Mouse (Mus musculus) hindbrain, embryonic 12.5 days (tissue): ENCODE data around the gene Bcl2l13. TPM values are rescaled to one million over a fixed set of nuclear protein-coding genes. Genes with fewer than 3 reads are reported as not detected.

Experiments used
- ATAC-seq: fragments of 200-750 bp; cut with Nextera tagmentation; 2 replicates; pipeline ENCODE4 v1.8.0; 2017; ENCODE audit warnings: moderate TSS enrichment; ENCODE audit not compliant: low FRiP score
- H3K27ac ChIP-seq: fragments of 300-500 bp; sonication (generic); 2 replicates; pipeline ENCODE4 v1.5.1; 2016; ENCODE audit warnings: mild to moderate bottlenecking
- H3K27me3 ChIP-seq: fragments of 300-500 bp; sonication (generic); 2 replicates; pipeline ENCODE4 v1.6.1; 2016; ENCODE audit warnings: mild to moderate bottlenecking
- H3K36me3 ChIP-seq: fragments of 300-500 bp; sonication (generic); 2 replicates; pipeline ENCODE4 v1.6.1; 2016; ENCODE audit warnings: mild to moderate bottlenecking
- H3K4me1 ChIP-seq: fragments of 300-500 bp; sonication (generic); 2 replicates; pipeline ENCODE4 v1.6.1; 2016
- H3K4me2 ChIP-seq: fragments of 300-500 bp; sonication (generic); replicated peaks from 2 replicates; pipeline ENCODE4 v1.6.1; 2016; ENCODE audit warnings: mild to moderate bottlenecking
- H3K4me3 ChIP-seq: fragments of 300-500 bp; sonication (generic); 2 replicates; pipeline ENCODE4 v1.5.1; 2016; ENCODE audit warnings: mild to moderate bottlenecking
- H3K9ac ChIP-seq: fragments of 300-500 bp; sonication (generic); 2 replicates; pipeline ENCODE4 v1.6.1; 2016; ENCODE audit warnings: mild to moderate bottlenecking, moderate library complexity
- H3K9me3 ChIP-seq: fragments of 300-500 bp; sonication (generic); replicated peaks from 2 replicates; pipeline ENCODE4 v1.6.1; 2016; ENCODE audit warnings: mild to moderate bottlenecking
- WGBS: fragments of 180-500 bp; shearing (Covaris S2); methylation state at CpG from one replicate; pipeline ENCODE4 v1.1.7; 2016; 5-methylcytosine and 5-hydroxymethylcytosine counted together
- polyA plus RNA-seq: library from polyadenylated mRNA; unstranded; fragments of >200 nt; fragmentation: Nextera tagmentation; extraction: Ambion mirVana; gene quantifications from 2 replicates; pipeline ENCODE4 v1.2.1, GENCODE M21; 2016

Bcl2l13 gene
- polyA plus RNA-seq, 1 experiment from 2014 or later = 38.2 TPM

DNA sequence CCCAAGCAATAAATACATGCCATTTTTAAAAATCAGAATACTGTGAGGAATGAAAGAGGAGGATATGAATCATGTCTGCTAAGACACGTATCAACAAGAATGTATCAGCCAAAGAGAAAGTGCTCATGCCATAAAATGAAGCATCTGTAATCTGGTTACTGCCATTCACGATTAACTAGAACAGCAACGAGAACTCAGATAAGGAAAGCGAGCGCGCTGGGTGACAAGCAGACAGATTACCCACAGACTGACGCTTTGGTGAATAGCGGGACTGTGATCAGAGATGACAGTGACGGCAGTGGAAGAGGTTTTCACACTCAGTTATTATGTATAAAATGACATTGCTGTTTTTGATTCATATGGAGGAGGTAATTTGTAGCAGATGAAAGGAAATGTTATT, 37.9 kb downstream of the Bcl2l13 start:
- Histone ChIP-seq H3K4me2 (no peak overlapping the region), H3K27ac (no peak overlapping the region), H3K9me3 (no peaks in the 10 kb centered on the region), H3K4me3 (no peak overlapping the region), H3K36me3 (peaks cover 28% of the 10 kb centered on the region), H3K27me3 (no peaks in the 10 kb centered on the region), H3K9ac (no peak overlapping the region), H3K4me1 (no peaks in the 10 kb centered on the region)
- WGBS = 78% methylated on average over 9 of the region's 9 CpGs
- no peak for ATAC-seq

GRCm38 (mm10) chr6:120879046-120879445, 43.0 kb downstream of the Bcl2l13 start:
- H3K9ac ChIP-seq = no peak overlapping the region
- 82% methylated on average over 5 of the region's 5 CpGs for WGBS
- H3K27ac ChIP-seq = no peak overlapping the region
- peaks cover 42% of the 10 kb centered on the region for H3K36me3 ChIP-seq
- H3K4me3 ChIP-seq = no peak overlapping the region
- no peaks in the 10 kb centered on the region for H3K27me3 ChIP-seq
- H3K9me3 ChIP-seq = peaks cover 6% of the 10 kb centered on the region; the same call in 1 of the 2 replicates
- H3K4me1 ChIP-seq = no peaks in the 10 kb centered on the region
- no peak overlapping the region for H3K4me2 ChIP-seq
- no peak for ATAC-seq

DNA sequence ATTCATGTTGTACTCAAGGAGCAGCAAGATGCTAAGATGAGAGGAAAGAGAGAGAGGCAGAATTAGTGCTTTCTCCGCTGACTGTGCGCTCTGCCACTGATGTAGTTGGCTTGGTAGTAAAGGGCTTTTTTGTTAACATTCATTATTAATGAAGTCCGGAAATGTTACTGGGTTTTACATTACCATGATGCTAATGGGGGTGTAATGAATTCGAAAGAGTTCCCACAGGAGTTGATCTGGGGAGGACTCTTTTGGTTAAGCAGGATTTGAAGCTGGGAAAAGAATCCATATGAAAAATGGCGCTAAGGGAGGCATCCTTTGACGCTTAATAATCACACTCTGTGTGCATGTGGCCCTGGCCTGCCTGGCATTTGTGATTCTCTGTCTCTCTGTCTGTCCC, 48.4 kb downstream of the Bcl2l13 start:
- no peak for ATAC-seq
- 81% methylated on average over 6 of the region's 6 CpGs for WGBS
- Histone ChIP-seq H3K4me3 (no peak overlapping the region), H3K4me1 (no peaks in the 10 kb centered on the region), H3K9ac (no peak overlapping the region), H3K27ac (no peak overlapping the region), H3K27me3 (no peaks in the 10 kb centered on the region), H3K36me3 (peaks cover 48% of the 10 kb centered on the region), H3K9me3 (peaks cover 6% of the 10 kb centered on the region; the same call in 1 of the 2 replicates), H3K4me2 (no peak overlapping the region)

DNA sequence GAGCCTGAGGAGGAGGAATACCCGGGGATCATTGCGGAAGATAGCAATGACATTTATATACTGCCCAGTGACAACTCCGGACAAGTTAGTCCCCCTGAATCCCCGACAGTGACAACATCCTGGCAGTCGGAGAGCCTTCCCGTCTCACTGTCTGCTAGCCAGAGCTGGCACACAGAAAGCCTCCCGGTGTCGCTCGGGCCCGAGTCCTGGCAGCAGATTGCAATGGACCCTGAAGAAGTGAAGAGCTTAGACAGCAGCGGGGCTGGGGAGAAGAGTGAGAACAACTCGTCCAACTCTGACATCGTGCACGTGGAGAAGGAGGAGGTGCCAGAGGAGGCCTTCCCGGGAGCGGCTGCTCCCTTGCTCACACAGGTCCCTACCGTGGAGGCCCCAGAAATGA, 50.7 kb downstream of the Bcl2l13 start:
- no peak overlapping the region for H3K4me3 ChIP-seq
- WGBS = 89% methylated on average over 17 of the region's 17 CpGs
- peaks cover 67% of the 10 kb centered on the region for H3K36me3 ChIP-seq
- H3K9ac ChIP-seq = no peak overlapping the region
- peaks cover 6% of the 10 kb centered on the region; the same call in 1 of the 2 replicates for H3K9me3 ChIP-seq
- no peaks in the 10 kb centered on the region for H3K4me1 ChIP-seq
- no peak overlapping the region for H3K27ac ChIP-seq
- ATAC-seq = no peak
- no peak overlapping the region for H3K4me2 ChIP-seq
- H3K27me3 ChIP-seq = no peaks in the 10 kb centered on the region

- ATAC-seq = no peak
- peaks cover 37% of the 10 kb centered on the region for H3K36me3 ChIP-seq
Measured at GRCm38 (mm10) chr6:120894089-120894488, 58.1 kb downstream of the Bcl2l13 start.

DNA sequence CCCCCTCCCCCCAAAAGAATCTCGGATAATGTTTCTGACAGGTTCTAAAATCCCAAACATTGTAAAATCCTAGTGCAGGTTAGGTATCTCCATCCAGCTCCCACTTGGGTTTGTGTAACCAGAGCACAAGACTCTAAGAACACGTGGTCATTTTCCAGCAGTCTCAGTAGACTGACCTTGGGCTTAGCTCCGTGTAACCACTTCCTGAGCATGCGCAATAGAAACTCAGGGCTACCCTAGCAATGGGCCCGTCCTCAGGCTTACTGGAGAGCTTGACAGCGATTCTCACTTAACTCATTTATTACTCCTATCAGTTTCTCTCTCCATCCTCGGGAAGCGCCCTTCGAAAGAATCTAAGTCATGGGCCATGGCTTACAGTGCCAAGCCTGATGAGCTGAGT, 58.5 kb downstream of the Bcl2l13 start:
- Histone ChIP-seq H3K4me3 (no peak overlapping the region), H3K9me3 (no peaks in the 10 kb centered on the region), H3K27ac (no peak overlapping the region), H3K27me3 (no peaks in the 10 kb centered on the region), H3K4me1 (no peaks in the 10 kb centered on the region), H3K9ac (no peak overlapping the region), H3K4me2 (no peak overlapping the region), H3K36me3 (peaks cover 35% of the 10 kb centered on the region)
- WGBS = 91% methylated on average over 9 of the region's 9 CpGs
- ATAC-seq = no peak

More at GRCm38 (mm10) chr6:120894089-120894488, 58.1 kb downstream of the Bcl2l13 start:
- H3K4me3 ChIP-seq = no peak overlapping the region
- no peak overlapping the region for H3K9ac ChIP-seq
- 96% methylated on average over 9 of the region's 9 CpGs for WGBS
- no peaks in the 10 kb centered on the region for H3K27me3 ChIP-seq
- H3K9me3 ChIP-seq = no peaks in the 10 kb centered on the region
- no peaks in the 10 kb centered on the region for H3K4me1 ChIP-seq
- no peak overlapping the region for H3K27ac ChIP-seq
- no peak overlapping the region for H3K4me2 ChIP-seq

DNA sequence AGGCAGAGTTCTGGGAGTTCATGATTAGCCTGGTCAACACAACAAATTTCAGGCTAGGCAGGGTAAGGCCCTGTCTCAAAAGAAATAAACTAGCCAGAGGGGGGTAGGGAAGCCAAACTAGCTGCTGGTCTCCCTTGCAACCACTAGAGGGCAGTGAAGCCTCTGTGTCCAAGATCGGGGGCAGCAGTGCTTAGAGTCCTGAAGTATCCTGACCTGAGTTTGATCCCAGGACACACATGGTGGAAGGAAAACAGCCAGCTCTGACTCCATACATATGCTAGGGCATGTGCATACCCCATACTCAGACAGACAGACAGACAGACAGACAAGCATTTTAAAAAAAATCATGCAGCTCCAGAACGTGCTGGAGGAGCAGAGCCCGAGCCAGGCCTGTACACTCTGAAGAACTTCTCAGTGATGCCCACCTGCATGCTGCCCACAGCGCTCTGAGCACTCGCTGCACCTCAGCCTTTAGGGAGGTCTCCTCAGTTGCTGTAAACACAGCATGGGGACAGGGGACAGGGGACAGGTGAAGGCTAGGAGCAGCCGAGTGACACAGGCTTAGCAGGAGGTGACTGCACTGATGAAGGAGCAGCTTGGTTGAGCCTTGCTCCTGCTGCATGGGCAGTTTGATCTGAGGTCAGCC, 62.3 kb downstream of the Bcl2l13 start:
- WGBS = 68% methylated on average over 6 of the region's 6 CpGs
- H3K4me3 ChIP-seq = no peak overlapping the region
- no peak overlapping the region for H3K9ac ChIP-seq
- H3K27ac ChIP-seq = no peak overlapping the region
- no peaks in the 10 kb centered on the region for H3K4me1 ChIP-seq
- no peak overlapping the region for H3K4me2 ChIP-seq
- peaks cover 9% of the 10 kb centered on the region for H3K36me3 ChIP-seq
- H3K9me3 ChIP-seq = no peaks in the 10 kb centered on the region
- H3K27me3 ChIP-seq = no peaks in the 10 kb centered on the region
- ATAC-seq = peak; percentile 57

DNA sequence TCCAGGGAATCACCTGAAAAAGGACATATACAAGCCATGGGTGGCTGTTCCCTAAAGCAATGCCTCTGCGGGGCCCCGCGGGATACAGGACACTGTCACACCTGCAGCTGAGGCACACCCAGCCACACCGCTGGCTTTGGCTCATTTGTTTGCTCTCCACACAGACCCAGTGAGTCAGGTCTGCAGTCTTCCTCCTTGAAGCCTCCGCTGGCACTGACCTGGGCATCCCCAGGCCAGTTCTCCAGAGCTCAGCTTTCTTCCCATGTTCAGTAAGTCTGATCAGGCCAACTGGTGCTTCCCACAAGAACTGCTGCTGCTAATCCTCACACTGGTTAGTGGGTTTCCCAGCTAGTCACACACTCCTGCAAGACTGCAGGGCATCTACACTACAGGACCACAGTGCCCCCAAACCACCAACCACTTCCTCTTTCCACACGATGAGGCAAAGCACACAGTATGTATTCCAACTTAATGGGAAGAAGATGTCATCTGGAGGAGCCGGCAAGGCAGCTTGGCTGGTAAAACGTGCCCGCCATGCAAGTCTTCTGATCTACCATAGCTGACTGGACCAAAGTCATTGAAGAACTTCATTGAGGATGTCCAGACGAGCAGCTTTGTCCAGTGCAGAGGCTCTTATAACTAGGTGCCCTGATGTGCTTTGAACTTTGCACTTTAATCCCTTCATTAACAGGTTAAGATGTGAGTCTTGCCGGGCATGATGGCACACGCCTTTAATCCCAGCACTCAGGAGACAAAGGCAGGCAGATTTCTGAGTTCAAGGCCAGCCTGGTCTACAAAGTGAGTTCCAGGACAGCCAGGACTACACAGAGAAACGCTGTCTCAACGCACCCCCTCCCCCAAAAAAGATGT, 66.0 kb downstream of the Bcl2l13 start:
- Histone ChIP-seq H3K36me3 (no peaks in the 10 kb centered on the region), H3K4me1 (no peaks in the 10 kb centered on the region), H3K27ac (no peak overlapping the region), H3K27me3 (no peaks in the 10 kb centered on the region), H3K4me2 (no peak overlapping the region), H3K4me3 (no peak overlapping the region), H3K9me3 (no peaks in the 10 kb centered on the region), H3K9ac (no peak overlapping the region)
- ATAC-seq = no peak
- WGBS = 93% methylated on average over 14 of the region's 14 CpGs

DNA sequence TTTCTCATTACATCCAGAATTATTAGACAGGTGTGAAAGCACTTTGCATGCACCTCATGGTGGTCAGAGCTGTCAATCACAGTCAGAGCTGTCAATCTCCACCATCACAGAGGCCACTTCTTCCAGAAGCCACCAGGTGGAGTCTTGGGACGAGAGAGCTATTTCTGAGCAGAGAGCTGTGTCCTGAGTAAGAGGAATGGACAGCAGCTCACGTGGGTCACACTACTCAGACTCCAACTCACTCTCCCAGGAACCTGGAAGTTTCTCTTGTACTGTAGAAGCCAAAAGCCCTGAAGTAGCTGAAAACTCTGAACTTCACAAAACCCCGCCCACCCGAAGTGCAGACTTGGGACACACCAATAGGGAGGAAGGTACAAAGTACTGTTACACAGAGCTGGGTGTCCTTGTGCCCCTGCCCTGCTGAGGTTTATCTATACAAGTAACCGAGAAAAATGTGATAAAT, 67.5 kb downstream of the Bcl2l13 start:
- Histone ChIP-seq H3K27ac (no peak overlapping the region), H3K4me1 (no peaks in the 10 kb centered on the region), H3K9me3 (no peaks in the 10 kb centered on the region), H3K27me3 (no peaks in the 10 kb centered on the region), H3K4me3 (no peak overlapping the region), H3K9ac (no peak overlapping the region), H3K36me3 (no peaks in the 10 kb centered on the region), H3K4me2 (no peak overlapping the region)
- ATAC-seq = no peak
- 55% methylated on average over 5 of the region's 5 CpGs for WGBS

GRCm38 (mm10) chr6:120903961-120904360, 67.9 kb downstream of the Bcl2l13 start:
- Histone ChIP-seq H3K27me3 (no peaks in the 10 kb centered on the region), H3K9ac (no peak overlapping the region), H3K9me3 (no peaks in the 10 kb centered on the region), H3K4me1 (no peaks in the 10 kb centered on the region), H3K4me3 (no peak overlapping the region), H3K4me2 (no peak overlapping the region), H3K36me3 (no peaks in the 10 kb centered on the region), H3K27ac (no peak overlapping the region)
- no peak for ATAC-seq
- 90% methylated on average over 11 of the region's 11 CpGs for WGBS

- no peak for ATAC-seq
- H3K4me1 ChIP-seq = no peaks in the 10 kb centered on the region
Measured at GRCm38 (mm10) chr6:120905111-120905510, 69.1 kb downstream of the Bcl2l13 start.

DNA sequence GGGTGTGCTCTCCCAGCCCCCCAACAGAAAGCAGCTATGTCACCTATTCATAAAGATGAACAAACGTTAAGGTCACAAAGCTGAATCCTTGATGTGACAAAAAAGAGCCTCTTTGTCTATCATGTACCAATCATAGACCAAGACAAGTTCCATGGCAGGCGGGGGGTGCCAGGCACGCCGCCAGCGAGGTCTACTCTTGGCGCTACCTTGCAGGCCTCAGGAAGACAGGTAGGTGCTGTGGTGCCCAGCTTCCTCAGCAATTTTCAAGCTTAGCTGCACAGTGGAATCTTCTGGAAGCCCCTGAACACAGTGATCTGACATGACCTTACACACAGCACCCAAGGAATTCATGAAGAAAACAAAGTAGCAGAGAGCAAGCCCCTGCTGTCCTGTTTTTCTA, 70.5 kb downstream of the Bcl2l13 start:
- no peak overlapping the region for H3K4me2 ChIP-seq
- H3K4me3 ChIP-seq = no peak overlapping the region
- WGBS = 94% methylated on average over 6 of the region's 6 CpGs
- H3K27ac ChIP-seq = no peak overlapping the region
- ATAC-seq = no peak
- H3K9me3 ChIP-seq = no peaks in the 10 kb centered on the region
- no peaks in the 10 kb centered on the region for H3K4me1 ChIP-seq
- no peak overlapping the region for H3K9ac ChIP-seq
- H3K27me3 ChIP-seq = no peaks in the 10 kb centered on the region
- H3K36me3 ChIP-seq = no peaks in the 10 kb centered on the region

More at GRCm38 (mm10) chr6:120905111-120905510, 69.1 kb downstream of the Bcl2l13 start:
- Histone ChIP-seq H3K36me3 (no peaks in the 10 kb centered on the region), H3K27ac (no peak overlapping the region), H3K9me3 (no peaks in the 10 kb centered on the region), H3K27me3 (no peaks in the 10 kb centered on the region), H3K4me3 (no peak overlapping the region), H3K4me2 (no peak overlapping the region), H3K9ac (no peak overlapping the region)
- WGBS = 84% methylated on average over 5 of the region's 5 CpGs
